Mouse (Mus musculus) mouse trophoblast stem cell (cell line): ENCODE measurements around the gene Ncoa4.

Experiments
- in situ Hi-C, 2 experiments: fragments of 300-500 bp; cut with MseI, MboI; formaldehyde crosslinking; loops; 2 replicates in 1 of 2; 3 replicates in 1 of 2; pipeline ENCODE4 v1.15.1; 2025

Ncoa4 gene

GRCm38 (mm10) chr14:32201354-32201753 lies 41.7 kb downstream of the Ncoa4 start:
- in situ Hi-C loops: no loop called here

DNA sequence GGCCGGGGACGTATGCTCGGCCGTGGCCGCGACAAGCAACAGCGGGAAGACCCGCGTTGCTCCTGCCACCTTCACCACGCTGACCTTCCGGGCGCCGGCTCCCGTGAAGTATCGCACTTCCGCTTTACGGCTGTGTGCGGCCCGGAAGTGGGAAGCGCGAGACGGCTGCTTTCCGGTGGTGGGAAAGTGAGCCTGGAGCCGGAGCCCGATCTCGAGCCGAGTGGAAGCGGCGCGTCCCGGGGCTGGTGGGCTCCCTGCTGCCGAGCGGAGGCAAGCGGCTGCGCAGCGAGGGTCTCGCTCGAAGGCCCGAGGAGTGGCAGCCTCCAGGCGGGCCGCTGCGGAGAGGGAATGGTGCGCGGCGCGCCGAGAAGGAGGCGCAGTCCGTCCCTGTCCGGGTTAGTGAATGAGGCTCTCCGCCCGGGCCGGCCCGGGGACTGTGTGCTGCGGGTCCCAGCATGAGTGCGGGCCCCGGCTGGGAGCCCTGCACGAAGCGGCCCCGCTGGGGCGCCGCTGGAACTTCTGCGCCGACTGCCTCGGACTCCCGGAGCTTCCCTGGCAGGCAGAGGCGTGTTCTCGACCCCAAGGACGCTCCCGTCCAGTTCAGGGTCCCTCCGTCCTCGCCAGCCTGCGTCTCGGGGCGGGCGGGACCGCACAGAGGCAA lies 42.3 kb downstream of the Ncoa4 start, which contains the start of the genes Timm23 and Parg:
TSS of gene Timm23 (minus strand) at position 108 of the 661 bp plus-strand sequence.
TSS of gene Parg (plus strand) at position 159 of the 661 bp plus-strand sequence.
- in situ Hi-C loops: no loop called here

DNA sequence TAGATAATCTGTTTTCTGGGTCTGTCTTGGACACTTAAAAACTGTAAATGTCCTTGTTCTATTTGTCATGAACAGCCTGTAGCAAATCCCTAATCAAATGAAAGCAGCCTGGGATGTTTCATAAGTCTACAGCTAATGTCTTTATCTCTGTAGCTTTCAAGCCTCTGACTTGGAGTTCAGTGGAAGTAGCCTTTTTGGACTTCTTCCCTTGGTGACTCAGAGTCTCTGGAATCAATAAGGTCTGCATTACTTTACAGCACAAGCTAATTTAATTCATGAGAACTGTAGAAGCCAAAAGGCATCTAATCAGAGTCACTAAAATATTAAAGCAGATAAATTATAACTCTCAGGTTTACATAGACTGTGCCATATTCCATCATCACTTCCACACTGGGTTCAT lies 66.9 kb downstream of the Ncoa4 start:
- in situ Hi-C loops: no loop called here

DNA sequence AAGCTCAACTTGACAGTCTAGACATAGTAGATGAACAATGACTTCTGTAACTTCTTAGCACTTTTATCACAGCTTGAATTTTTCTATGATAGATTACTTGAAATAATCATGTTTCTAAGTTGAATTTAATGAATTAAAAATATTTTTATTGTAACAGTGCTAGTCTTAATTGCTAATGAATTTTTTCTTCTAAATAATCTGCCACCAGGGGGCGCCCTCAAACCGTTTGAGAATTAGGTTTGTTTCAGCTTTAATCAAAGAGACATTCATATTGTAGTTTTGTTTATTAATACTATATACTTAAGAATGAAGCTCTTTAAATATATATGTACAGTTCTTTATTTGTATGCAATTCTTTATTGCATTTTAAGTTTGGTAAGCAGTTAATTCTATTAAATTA lies 69.3 kb downstream of the Ncoa4 start:
- in situ Hi-C loops: no loop called here
